Mouse (Mus musculus): Measurements from ENCODE around the gene Tnks2. TPM values are rescaled to one million over a fixed set of nuclear protein-coding genes. Genes with fewer than 3 reads are reported as not detected.

The Tnks2 gene
- polyA plus RNA-seq, 1 experiment from 2014 or later: 48.4 TPM

GRCm38 (mm10) chr19:36925671-36926552 lies 91.9 kb downstream of the Tnks2 start, which contains the start of gene Btaf1:
Gene Btaf1, plus strand, starts transcription at chr19:36926079.
- Histone ChIP-seq H3K9me3 (no peaks in the 10 kb centered on the region), H3K4me3 (peak within 1 kb of the TSS; percentile 77), H3K27me3 (0 out of 2 replicates have a peak, but pooled peaks cover 6% of the 10 kb centered on the region), H3K4me1 (replicated peaks) (peaks cover 29% of the 10 kb centered on the region), H3K4me2 (peak within 1 kb of the TSS; percentile 77), H3K27ac (replicated peaks) (peak within 1 kb of the TSS; percentile 92), H3K9ac (peak within 1 kb of the TSS; percentile 82), H3K36me3 (no peaks in the 10 kb centered on the region)
- peak; percentile 97 for ATAC-seq (ENCODE audit: low read depth)
- WGBS: under 1% methylated on average over 87 of the region's 98 CpGs

- H3K36me3 ChIP-seq: no peaks in the 10 kb centered on the region
- peak overlapping the region; percentile 77 for H3K4me3 ChIP-seq
- H3K9me3 ChIP-seq: no peaks in the 10 kb centered on the region
- no peak for ATAC-seq (ENCODE audit: low read depth)
- peaks cover 29% of the 10 kb centered on the region for H3K4me1 ChIP-seq (replicated peaks)
- H3K27ac ChIP-seq (replicated peaks): peak overlapping the region; percentile 92
- 2% methylated on average over 26 of the region's 26 CpGs for WGBS
- H3K27me3 ChIP-seq: 0 out of 2 replicates have a peak, but pooled peaks cover 6% of the 10 kb centered on the region
- H3K4me2 ChIP-seq: peak overlapping the region; percentile 77
- H3K9ac ChIP-seq: peak overlapping the region; percentile 82
These were observed 92.7 kb downstream of the Tnks2 start for GRCm38 (mm10) chr19:36926553-36927236.

GRCm38 (mm10) chr19:36927800-36928361 lies 93.8 kb downstream of the Tnks2 start:
- H3K4me3 ChIP-seq: no peak overlapping the region
- H3K4me1 ChIP-seq (replicated peaks): peaks cover 29% of the 10 kb centered on the region
- H3K27ac ChIP-seq (replicated peaks): no peak overlapping the region
- no peak overlapping the region for H3K9ac ChIP-seq
- peak overlapping the region; percentile 77 for H3K4me2 ChIP-seq
- H3K36me3 ChIP-seq: no peaks in the 10 kb centered on the region
- H3K27me3 ChIP-seq: 0 out of 2 replicates have a peak, but pooled peaks cover 6% of the 10 kb centered on the region
- 83% methylated on average over 6 of the region's 6 CpGs for WGBS
- no peaks in the 10 kb centered on the region for H3K9me3 ChIP-seq
- no peak for ATAC-seq (ENCODE audit: low read depth)

- ATAC-seq (ENCODE audit: low read depth): no peak
- Histone ChIP-seq H3K4me1 (replicated peaks) (peaks cover 28% of the 10 kb centered on the region), H3K27ac (replicated peaks) (no peak overlapping the region), H3K9me3 (no peaks in the 10 kb centered on the region), H3K4me2 (no peak overlapping the region), H3K27me3 (no peaks in the 10 kb centered on the region), H3K4me3 (no peak overlapping the region), H3K9ac (no peak overlapping the region), H3K36me3 (no peaks in the 10 kb centered on the region)
These were observed 95.8 kb downstream of the Tnks2 start for GRCm38 (mm10) chr19:36929816-36930215.

- Histone ChIP-seq H3K27me3 (no peaks in the 10 kb centered on the region), H3K36me3 (no peaks in the 10 kb centered on the region), H3K4me3 (no peak overlapping the region), H3K9ac (no peak overlapping the region), H3K4me2 (no peak overlapping the region), H3K4me1 (replicated peaks) (peaks cover 15% of the 10 kb centered on the region), H3K9me3 (no peaks in the 10 kb centered on the region), H3K27ac (replicated peaks) (no peak overlapping the region)
- ATAC-seq (ENCODE audit: low read depth): no peak
These were observed 98.1 kb downstream of the Tnks2 start for GRCm38 (mm10) chr19:36932097-36932496.

DNA sequence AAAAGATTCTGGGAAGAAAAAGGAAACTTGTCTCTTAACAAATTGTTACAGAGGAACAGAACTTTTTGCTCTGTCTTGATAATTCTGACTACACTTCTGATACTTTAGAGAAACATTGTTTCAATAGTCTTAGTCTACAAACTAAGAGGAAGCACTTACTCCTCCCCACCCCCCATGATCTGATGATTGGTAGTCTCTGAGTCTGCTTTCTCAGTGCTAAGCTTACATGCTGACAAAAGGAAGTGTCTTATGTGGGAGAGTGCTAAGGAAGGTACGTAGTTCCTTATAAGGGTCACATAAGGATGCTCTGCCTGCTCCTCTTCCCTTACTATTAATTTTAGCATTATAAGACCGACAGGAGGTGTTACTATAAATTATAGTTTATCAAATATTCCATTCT lies 98.6 kb downstream of the Tnks2 start:
- Histone ChIP-seq H3K4me3 (no peak overlapping the region), H3K9me3 (no peaks in the 10 kb centered on the region), H3K36me3 (no peaks in the 10 kb centered on the region), H3K4me1 (replicated peaks) (peaks cover 10% of the 10 kb centered on the region), H3K27me3 (no peaks in the 10 kb centered on the region), H3K4me2 (no peak overlapping the region), H3K9ac (no peak overlapping the region), H3K27ac (replicated peaks) (no peak overlapping the region)
- 95% methylated on average over 2 of the region's 2 CpGs for WGBS
- ATAC-seq (ENCODE audit: low read depth): no peak

GRCm38 (mm10) chr19:36936285-36936684 lies 102.3 kb downstream of the Tnks2 start:
- no peak overlapping the region for H3K4me3 ChIP-seq
- no peak overlapping the region for H3K4me2 ChIP-seq
- H3K9ac ChIP-seq: no peak overlapping the region
- no peaks in the 10 kb centered on the region for H3K9me3 ChIP-seq
- no peaks in the 10 kb centered on the region for H3K4me1 ChIP-seq (replicated peaks)
- ATAC-seq (ENCODE audit: low read depth): no peak
- WGBS: 96% methylated on average over 4 of the region's 4 CpGs
- no peak overlapping the region for H3K27ac ChIP-seq (replicated peaks)
- no peaks in the 10 kb centered on the region for H3K27me3 ChIP-seq
- H3K36me3 ChIP-seq: no peaks in the 10 kb centered on the region

- no peaks in the 10 kb centered on the region for H3K36me3 ChIP-seq
- no peak for ATAC-seq (ENCODE audit: low read depth)
- no peaks in the 10 kb centered on the region for H3K4me1 ChIP-seq (replicated peaks)
- no peak overlapping the region for H3K27ac ChIP-seq (replicated peaks)
- H3K9ac ChIP-seq: no peak overlapping the region
- no peak overlapping the region for H3K4me2 ChIP-seq
- no peak overlapping the region for H3K4me3 ChIP-seq
- H3K9me3 ChIP-seq: no peaks in the 10 kb centered on the region
- no peaks in the 10 kb centered on the region for H3K27me3 ChIP-seq
These were observed 104.0 kb downstream of the Tnks2 start for GRCm38 (mm10) chr19:36938008-36938407.

DNA sequence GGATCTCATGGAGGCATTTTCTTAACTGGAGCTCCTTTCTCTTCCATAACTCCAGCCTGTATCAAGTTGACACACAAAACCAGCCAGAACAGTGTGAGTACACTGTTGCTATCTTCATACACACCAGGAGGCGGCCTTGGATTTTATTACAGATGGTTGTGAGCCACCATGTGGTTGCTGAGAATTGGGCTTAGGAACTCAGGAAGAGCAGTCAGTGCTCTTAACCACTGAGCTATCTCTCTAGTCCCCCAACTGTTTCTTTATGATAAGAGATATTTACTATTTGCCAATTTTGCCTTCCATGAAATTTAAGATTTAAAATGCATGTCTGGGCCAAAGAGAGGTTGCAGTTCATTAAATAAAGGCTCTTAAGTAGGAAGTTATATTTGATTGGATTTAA lies 106.0 kb downstream of the Tnks2 start:
- H3K27ac ChIP-seq (replicated peaks): no peak overlapping the region
- ATAC-seq (ENCODE audit: low read depth): no peak

More for the DNA sequence above, 106.0 kb downstream of the Tnks2 start:
- H3K9ac ChIP-seq: no peak overlapping the region
- no peak overlapping the region for H3K4me3 ChIP-seq
- no peaks in the 10 kb centered on the region for H3K27me3 ChIP-seq
- WGBS: 95% methylated on average over 1 of the region's 1 CpGs
- no peaks in the 10 kb centered on the region for H3K9me3 ChIP-seq
- H3K4me1 ChIP-seq (replicated peaks): no peaks in the 10 kb centered on the region
- H3K4me2 ChIP-seq: no peak overlapping the region
- H3K36me3 ChIP-seq: no peaks in the 10 kb centered on the region

Other genes with a start within 250 kb of the Tnks2 start
- 9.6 and 10.2 TPM in 2 replicates for gene Ppp1r3c, start 97.6 kb upstream of the Tnks2 start, polyA plus RNA-seq (2015; fragmentation: Nextera tagmentation; extraction: Ambion mirVana)
- 110 and 124 TPM in 2 replicates for gene Fgfbp3, start 85.4 kb downstream of the Tnks2 start, polyA plus RNA-seq (2015; fragmentation: Nextera tagmentation; extraction: Ambion mirVana)
- gene Btaf1, start 91.8 kb downstream of the Tnks2 start, polyA plus RNA-seq (2015; fragmentation: Nextera tagmentation; extraction: Ambion mirVana): 8.7 and 11.2 TPM in 2 replicates

Data from neural tube, embryonic 13.5 days (tissue).